Mouse (Mus musculus) heart, postnatal 0 days (tissue): ENCODE results near the gene Adgrb2. TPM values are rescaled to one million over a fixed set of nuclear protein-coding genes. Genes with fewer than 3 reads are reported as not detected.

Experiments
- ATAC-seq: fragments of 200-750 bp; cut with Nextera tagmentation; 2 replicates; pipeline ENCODE4 v1.8.0; 2017; ENCODE audit warnings: low read depth, moderate number of reproducible peaks, moderate library complexity; ENCODE audit not compliant: insufficient read depth
- DNase-seq: peaks from one replicate; pipeline ENCODE4 v3.0.0-alpha.2; 2016; ENCODE audit warnings: low spot score
- H3K27ac ChIP-seq: fragments of 300-500 bp; sonication (generic); 2 replicates; pipeline ENCODE4 v1.5.1; 2014; ENCODE audit warnings: low read depth, mild to moderate bottlenecking
- H3K27me3 ChIP-seq: fragments of 300-500 bp; sonication (generic); 2 replicates; pipeline ENCODE4 v1.6.1; 2014; ENCODE audit warnings: low read length, mixed read lengths; ENCODE audit not compliant: control insufficient read depth, insufficient read depth
- H3K36me3 ChIP-seq: fragments of 300-500 bp; sonication (generic); replicated peaks from 2 replicates; pipeline ENCODE4 v1.6.1; 2014; ENCODE audit warnings: low read length, mixed read lengths; ENCODE audit not compliant: control insufficient read depth, insufficient read depth
- H3K4me1 ChIP-seq: fragments of 300-500 bp; sonication (generic); 2 replicates; pipeline ENCODE4 v1.6.1; 2014; ENCODE audit warnings: antibody characterized with exemption; ENCODE audit not compliant: control insufficient read depth, insufficient read depth
- H3K4me2 ChIP-seq: fragments of 300-500 bp; sonication (generic); 2 replicates; pipeline ENCODE4 v1.6.1; 2014; ENCODE audit warnings: low read depth, mild to moderate bottlenecking, low read length, moderate library complexity
- H3K4me3 ChIP-seq: fragments of 300-500 bp; sonication (generic); 2 replicates; pipeline ENCODE4 v1.5.1; 2014; ENCODE audit warnings: low read depth, low read length
- H3K9ac ChIP-seq: fragments of 300-500 bp; sonication (generic); replicated peaks from 2 replicates; pipeline ENCODE4 v1.6.1; 2014; ENCODE audit warnings: low read depth, low read length, mixed read lengths
- H3K9me3 ChIP-seq: fragments of 300-500 bp; sonication (generic); replicated peaks from 2 replicates; pipeline ENCODE4 v1.6.1; 2016; ENCODE audit warnings: low read length; ENCODE audit not compliant: control insufficient read depth
- CTCF ChIP-seq: IDR thresholded peaks from 2 replicates; pipeline ENCODE4 v1.5.1; 2016; ENCODE audit warnings: antibody characterized with exemption, control low read depth, low read depth
- EP300 ChIP-seq: IDR thresholded peaks from 2 replicates; pipeline ENCODE4 v1.6.1; 2016; ENCODE audit warnings: antibody characterized with exemption, low read depth
- whole genome bisulfite sequencing: fragments of 180-500 bp; shearing (Covaris S2); extraction: QIAGEN DNeasy Blood & Tissue Kit; methylation state at CpG from one replicate; pipeline ENCODE4 v1.1.7; 2014; 5-methylcytosine and 5-hydroxymethylcytosine counted together
- polyA plus RNA-seq: library from polyadenylated mRNA; unstranded; fragments of >200 nt; fragmentation: Nextera tagmentation; extraction: Ambion mirVana; gene quantifications from 2 replicates; pipeline ENCODE4 v1.2.1, GENCODE M21; 2015
- total RNA-seq: library from RNA; depleted of rRNA; stranded (reverse); fragments of >200 nt; gene quantifications from 2 replicates; pipeline ENCODE4 v1.2.3, GENCODE M21; 2014; ENCODE audit warnings: low replicate concordance

Adgrb2 gene
- total and polyA plus RNA-seq, 2 experiments from 2014 or later: 0.59 to 10.6 TPM

DNA sequence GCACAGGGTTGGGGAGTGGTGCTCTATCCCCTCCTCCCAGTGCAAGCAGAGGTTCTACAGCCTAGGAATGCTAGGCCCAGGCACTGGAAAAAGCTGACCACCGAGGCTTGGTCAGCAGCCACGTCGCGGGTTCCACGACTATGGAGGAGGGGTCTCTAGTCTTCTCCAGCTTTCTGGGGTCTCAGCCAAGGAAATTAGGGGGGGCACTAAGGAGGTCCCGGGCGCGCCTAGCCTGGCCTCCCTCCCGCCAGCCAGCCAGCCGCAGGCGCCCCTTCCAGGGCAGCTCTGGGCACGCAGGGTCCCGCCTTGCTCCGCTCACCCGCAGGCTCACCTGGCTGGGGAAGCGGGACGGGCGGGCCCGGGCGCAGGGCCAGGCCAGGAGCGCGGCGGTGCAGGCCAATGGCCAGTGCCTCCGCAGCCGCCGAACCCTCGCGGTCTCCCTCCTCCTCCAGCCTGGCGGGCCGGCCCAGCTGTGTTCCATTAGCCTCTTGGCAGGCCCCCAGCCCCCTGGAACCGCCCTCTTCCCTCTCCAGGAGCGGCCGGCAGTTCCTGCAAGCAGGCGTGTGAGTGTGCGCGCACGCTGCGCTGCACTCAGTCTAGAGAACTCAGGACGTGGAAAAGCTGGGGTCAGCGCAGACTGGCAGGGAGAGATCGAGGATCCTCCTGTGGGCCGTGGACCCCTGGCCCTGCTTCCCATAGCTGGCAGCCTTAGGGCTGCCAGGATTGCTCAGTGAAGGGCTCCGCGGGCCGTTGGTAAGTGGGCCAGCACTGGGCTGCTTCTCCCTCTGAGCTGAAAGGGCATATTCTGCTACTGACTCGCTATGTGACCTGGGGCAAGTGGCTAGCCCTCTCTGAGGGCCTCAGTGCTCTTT lies 62.9 kb downstream of the Adgrb2 start, which contains the start of gene Col16a1:
Col16a1 (plus strand) TSS at position 510 of the 872 bp plus-strand sequence.
- Histone ChIP-seq H3K4me3 (peak within 1 kb of the TSS; percentile 46), H3K4me2 (peak within 1 kb of the TSS; percentile 81), H3K36me3 (no peaks in the 10 kb centered on the region), H3K9ac (peak within 1 kb of the TSS; percentile 62), H3K9me3 (no peaks in the 10 kb centered on the region), H3K27me3 (peaks cover 3% of the 10 kb centered on the region; the same call in 1 of the 2 replicates), H3K4me1 (0 out of 2 replicates have a peak, but pooled peaks cover 4% of the 10 kb centered on the region), H3K27ac (peak within 1 kb of the TSS; percentile 82)
- DNase-seq: peak; percentile 83
- 2% methylated on average over 35 of the region's 46 CpGs for whole genome bisulfite sequencing
- no peak for TF ChIP-seq EP300
- no peak for TF ChIP-seq CTCF
- ATAC-seq: peak; percentile 82

DNA sequence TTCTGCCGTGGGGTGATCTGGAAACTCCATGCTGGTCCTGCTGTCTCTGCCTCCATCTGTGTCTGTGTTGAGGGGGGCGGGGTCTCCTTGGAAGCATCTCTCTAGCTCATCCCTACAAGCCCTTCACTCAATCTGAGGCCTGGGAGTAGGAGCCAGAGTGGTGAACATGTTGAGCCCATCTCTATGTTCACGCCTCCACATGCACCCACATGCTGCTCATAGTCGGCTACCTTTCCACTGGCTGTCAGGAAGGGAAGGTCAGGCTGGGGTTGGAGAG lies 63.5 kb downstream of the Adgrb2 start:
- Histone ChIP-seq H3K9ac (0 out of 2 replicates have a peak overlapping the region, but pooled peaks have one; percentile 62), H3K27ac (peak overlapping the region; percentile 82; the same call in 1 of the 2 replicates), H3K4me3 (peak overlapping the region; percentile 46), H3K9me3 (no peaks in the 10 kb centered on the region), H3K27me3 (peaks cover 3% of the 10 kb centered on the region; the same call in 1 of the 2 replicates), H3K36me3 (no peaks in the 10 kb centered on the region), H3K4me2 (peak overlapping the region; percentile 81), H3K4me1 (0 out of 2 replicates have a peak, but pooled peaks cover 4% of the 10 kb centered on the region)
- ATAC-seq: no peak
- WGBS: 42% methylated on average over 4 of the region's 4 CpGs
- no peak for TF ChIP-seq EP300
- TF ChIP-seq CTCF: no peak
- no peak for DNase-seq

DNA sequence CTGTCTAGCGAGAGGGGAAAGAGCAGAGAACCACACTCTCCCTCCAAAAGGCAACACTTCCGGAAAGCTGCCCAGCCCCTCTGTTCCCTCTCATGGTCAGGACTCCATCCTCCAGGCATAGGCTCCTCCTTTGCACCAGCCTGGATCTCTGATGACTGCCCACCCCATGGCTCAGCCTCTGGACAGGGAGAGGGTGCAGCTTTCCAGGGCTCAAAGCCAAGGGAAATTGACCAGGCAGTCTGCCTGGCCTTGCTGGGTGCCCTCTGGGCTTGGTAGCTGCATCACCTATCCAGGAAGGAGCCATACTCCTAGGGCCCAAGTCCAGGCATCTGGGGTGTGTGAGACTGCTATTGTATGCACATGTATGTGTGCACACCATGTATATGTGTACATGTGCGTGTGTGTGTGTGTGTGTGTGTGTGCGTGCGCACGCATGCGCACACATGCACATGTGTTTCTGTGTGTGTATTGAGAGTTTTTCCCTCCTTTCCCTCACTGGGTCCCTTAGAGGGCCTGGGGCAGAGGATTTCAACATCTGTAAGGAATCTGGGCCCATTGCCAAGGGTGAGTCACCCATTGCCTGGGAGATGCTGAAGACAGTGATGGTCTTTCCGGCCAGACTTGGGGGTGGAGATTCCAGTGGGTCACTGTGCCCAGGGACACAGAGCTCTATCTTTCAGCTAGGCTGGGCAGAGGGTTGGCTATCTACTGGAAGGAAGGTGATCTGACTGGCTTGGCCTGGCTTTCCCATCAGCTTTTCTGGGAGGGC lies 65.6 kb downstream of the Adgrb2 start:
- peaks cover 3% of the 10 kb centered on the region; the same call in 1 of the 2 replicates for H3K27me3 ChIP-seq
- peak overlapping the region; percentile 30; the same call in 1 of the 2 replicates for H3K27ac ChIP-seq
- H3K4me1 ChIP-seq: 0 out of 2 replicates have a peak, but pooled peaks cover 2% of the 10 kb centered on the region
- WGBS: 73% methylated on average over 8 of the region's 8 CpGs
- ATAC-seq (0 out of 2 replicates have a peak, but pooled peaks have one; percentile 31), DNase-seq (no peak)
- no peaks in the 10 kb centered on the region for H3K36me3 ChIP-seq
- H3K4me2 ChIP-seq: no peak overlapping the region
- TF ChIP-seq EP300 (no peak), CTCF (no peak)
- no peak overlapping the region for H3K9ac ChIP-seq
- H3K4me3 ChIP-seq: no peak overlapping the region
- H3K9me3 ChIP-seq: no peaks in the 10 kb centered on the region

DNA sequence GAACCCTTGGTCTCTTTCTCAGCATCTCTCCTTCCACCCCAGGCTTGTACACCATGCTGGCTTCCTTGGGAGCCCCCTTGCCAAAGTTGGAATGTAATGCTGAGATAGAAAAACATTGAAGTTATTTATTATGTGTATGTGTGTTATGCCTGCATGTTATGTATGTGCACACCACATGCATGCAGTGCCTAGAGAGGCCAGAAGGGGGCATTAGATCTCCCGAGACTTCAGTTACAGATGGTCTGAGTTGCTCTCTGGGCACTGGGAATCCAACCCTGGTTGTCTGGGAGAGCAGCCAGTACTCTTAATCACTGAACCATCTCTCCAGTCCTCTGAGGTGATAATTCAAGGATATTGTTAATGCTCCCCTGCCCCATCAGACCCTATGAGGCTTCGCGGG lies 67.6 kb downstream of the Adgrb2 start:
- H3K4me3 ChIP-seq: no peak overlapping the region
- H3K9ac ChIP-seq: no peak overlapping the region
- H3K27me3 ChIP-seq: peaks cover 3% of the 10 kb centered on the region; the same call in 1 of the 2 replicates
- WGBS: 75% methylated on average over 3 of the region's 3 CpGs
- TF ChIP-seq EP300 (no peak), CTCF (no peak)
- no peaks in the 10 kb centered on the region for H3K36me3 ChIP-seq
- no peaks in the 10 kb centered on the region for H3K9me3 ChIP-seq
- H3K4me2 ChIP-seq: no peak overlapping the region
- no peak for DNase-seq
- no peak overlapping the region for H3K27ac ChIP-seq
- no peak for ATAC-seq
- no peaks in the 10 kb centered on the region for H3K4me1 ChIP-seq

DNA sequence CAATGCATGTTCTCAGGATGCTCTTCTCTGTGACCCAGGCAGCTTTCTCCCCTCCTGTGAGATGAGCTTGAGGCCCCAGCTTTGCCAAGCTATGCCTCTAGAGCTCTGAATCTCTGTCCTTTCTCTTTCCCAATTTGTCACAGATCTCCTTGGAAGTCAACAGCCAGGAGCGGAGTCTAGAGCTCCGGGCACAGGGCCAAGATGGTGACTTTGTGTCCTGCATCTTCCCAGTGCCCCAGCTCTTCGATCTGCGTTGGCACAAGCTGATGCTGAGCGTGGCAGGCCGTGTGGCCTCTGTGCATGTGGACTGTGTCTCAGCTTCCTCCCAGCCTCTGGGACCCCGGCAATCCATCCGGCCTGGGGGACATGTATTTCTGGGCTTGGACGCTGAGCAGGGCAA lies 68.4 kb downstream of the Adgrb2 start:
- TF ChIP-seq CTCF: no peak
- no peak for TF ChIP-seq EP300

More for the DNA sequence above, 68.4 kb downstream of the Adgrb2 start:
- no peak for DNase-seq
- no peak overlapping the region for H3K27ac ChIP-seq
- no peaks in the 10 kb centered on the region for H3K9me3 ChIP-seq
- peaks cover 3% of the 10 kb centered on the region; the same call in 1 of the 2 replicates for H3K27me3 ChIP-seq
- no peak overlapping the region for H3K4me2 ChIP-seq
- ATAC-seq: no peak
- no peaks in the 10 kb centered on the region for H3K4me1 ChIP-seq
- 67% methylated on average over 9 of the region's 9 CpGs for WGBS
- H3K36me3 ChIP-seq: no peaks in the 10 kb centered on the region
- no peak overlapping the region for H3K9ac ChIP-seq
- no peak overlapping the region for H3K4me3 ChIP-seq
